Mouse (Mus musculus) spleen, adult 2 months (tissue): ENCODE measurements at regions not wholly inside any gene's neighbourhood (a gene's known extent, or its start where the extent isn't known, plus 50 kb on each side); places are given as distances from the start of the nearest gene placed in this dataset.

Source experiments
- DNase-seq, 2 experiments: peaks; one replicate each; pipeline versions ENCODE4 v3.0.0 to v3.0.0-alpha.2; 2012 to 2021; ENCODE audit warnings: low spot score in 2 of 2, low read depth in 1 of 2
- H3K27ac ChIP-seq: fragments of 200-500 bp; 2 replicates; pipeline ENCODE4 v1.5.1; 2012; ENCODE audit warnings: low read length, inconsistent platforms; ENCODE audit not compliant: insufficient read depth
- H3K27me3 ChIP-seq: fragments of 200-500 bp; 2 replicates; pipeline ENCODE4 v1.6.1; 2012; ENCODE audit warnings: mild to moderate bottlenecking, moderate library complexity, low read length, inconsistent platforms; ENCODE audit not compliant: control insufficient read depth, insufficient read depth
- H3K36me3 ChIP-seq: fragments of 200-500 bp; 2 replicates; pipeline ENCODE4 v1.6.1; 2012; ENCODE audit warnings: mild to moderate bottlenecking, low read length, inconsistent platforms; ENCODE audit not compliant: control insufficient read depth, insufficient read depth
- H3K4me1 ChIP-seq: fragments of 200-500 bp; 2 replicates; pipeline ENCODE4 v1.6.1; 2011; ENCODE audit warnings: inconsistent platforms; ENCODE audit not compliant: control insufficient read depth, insufficient read depth, insufficient read length
- H3K4me3 ChIP-seq: fragments of 200-500 bp; 2 replicates; pipeline ENCODE4 v1.5.1; 2011; ENCODE audit warnings: mild to moderate bottlenecking, inconsistent platforms; ENCODE audit not compliant: insufficient read depth, insufficient read length; ENCODE audit errors: extremely low read depth
- CTCF ChIP-seq: fragments of 200-500 bp; IDR thresholded peaks from 2 replicates; pipeline ENCODE4 v1.5.1; 2011; ENCODE audit warnings: mild to moderate bottlenecking, inconsistent platforms; ENCODE audit not compliant: insufficient read depth, insufficient read length, insufficient replicate concordance; ENCODE audit errors: extremely low read depth
- POLR2A ChIP-seq: fragments of 200-500 bp; IDR thresholded peaks from 2 replicates; pipeline ENCODE4 v1.6.1; 2011; ENCODE audit warnings: low read depth, low read length, inconsistent platforms
- WGBS: fragments of 180-500 bp; shearing (Covaris S2); methylation state at CpG from one replicate; pipeline ENCODE4 v1.1.7; 2018; 5-methylcytosine and 5-hydroxymethylcytosine counted together

DNA sequence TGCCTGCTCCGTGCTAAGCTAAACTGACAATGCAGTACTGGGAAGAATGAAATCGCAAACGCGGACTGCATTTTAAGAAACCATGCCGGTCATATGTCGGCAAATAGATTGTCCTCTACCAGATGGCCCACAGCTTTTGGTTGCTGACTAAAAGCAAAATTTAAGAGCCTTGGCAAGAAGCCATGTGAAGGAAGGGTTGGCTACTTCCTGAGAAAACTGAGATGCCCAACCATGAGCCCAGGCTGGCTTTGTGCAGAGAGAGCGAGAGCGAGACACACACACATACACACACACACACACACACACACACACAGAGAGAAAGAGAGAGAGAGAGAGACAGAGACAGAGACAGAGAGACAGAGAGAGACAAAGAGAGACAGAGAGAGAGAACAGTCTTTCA lies 111.1 kb upstream of the Gdf10 start:
- no peak for DNase-seq
- no peaks in the 10 kb centered on the region for H3K27me3 ChIP-seq
- no peaks in the 10 kb centered on the region for H3K4me1 ChIP-seq
- no peaks in the 10 kb centered on the region for H3K36me3 ChIP-seq
- H3K27ac ChIP-seq, result no peak overlapping the region
- TF ChIP-seq POLR2A (no peak), CTCF (no peak)
- 81% methylated on average over 8 of the region's 8 CpGs for WGBS
- H3K4me3 ChIP-seq, result no peak overlapping the region

DNA sequence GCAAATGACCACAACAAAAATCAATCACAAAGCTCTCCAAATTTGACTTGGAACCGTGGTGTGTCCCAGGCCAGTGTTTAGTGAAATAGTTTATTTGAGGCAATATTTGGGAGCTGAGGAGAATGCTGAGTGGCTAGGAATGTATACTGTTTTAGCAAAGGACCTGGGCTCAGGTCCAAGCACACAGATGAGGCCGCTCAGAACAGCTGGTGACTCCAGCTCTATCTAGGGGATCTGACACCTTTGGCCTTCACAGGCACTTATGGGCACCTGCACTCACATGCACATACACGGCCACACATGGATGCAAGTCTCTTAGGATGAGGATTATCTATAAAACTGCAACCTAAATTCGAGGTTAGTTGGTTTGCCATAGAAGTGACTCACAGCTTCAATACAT lies 110.6 kb upstream of the Gdf10 start:
- Histone ChIP-seq H3K27ac (no peak overlapping the region), H3K27me3 (no peaks in the 10 kb centered on the region), H3K4me1 (no peaks in the 10 kb centered on the region), H3K4me3 (no peak overlapping the region), H3K36me3 (no peaks in the 10 kb centered on the region)
- no peak for DNase-seq
- TF ChIP-seq POLR2A (no peak), CTCF (no peak)
- 78% methylated on average over 4 of the region's 4 CpGs for WGBS

GRCm38 (mm10) chr14:33813274-33813673 lies 110.1 kb upstream of the Gdf10 start:
- WGBS, result 57% methylated on average over 3 of the region's 3 CpGs
- H3K36me3 ChIP-seq, result no peaks in the 10 kb centered on the region
- TF ChIP-seq CTCF, result no peak
- no peak for TF ChIP-seq POLR2A

GRCm38 (mm10) chr14:33814107-33814506 lies 109.3 kb upstream of the Gdf10 start:
- Histone ChIP-seq H3K4me1 (no peaks in the 10 kb centered on the region), H3K27ac (no peak overlapping the region), H3K4me3 (no peak overlapping the region), H3K27me3 (no peaks in the 10 kb centered on the region), H3K36me3 (no peaks in the 10 kb centered on the region)
- 86% methylated on average over 1 of the region's 1 CpGs for WGBS
- TF ChIP-seq CTCF (no peak), POLR2A (no peak)
- no peak for DNase-seq

More at GRCm38 (mm10) chr14:33813274-33813673, 110.1 kb upstream of the Gdf10 start:
- no peak overlapping the region for H3K27ac ChIP-seq
- H3K27me3 ChIP-seq, result no peaks in the 10 kb centered on the region
- DNase-seq, result no peak
- no peak overlapping the region for H3K4me3 ChIP-seq
- no peaks in the 10 kb centered on the region for H3K4me1 ChIP-seq

DNA sequence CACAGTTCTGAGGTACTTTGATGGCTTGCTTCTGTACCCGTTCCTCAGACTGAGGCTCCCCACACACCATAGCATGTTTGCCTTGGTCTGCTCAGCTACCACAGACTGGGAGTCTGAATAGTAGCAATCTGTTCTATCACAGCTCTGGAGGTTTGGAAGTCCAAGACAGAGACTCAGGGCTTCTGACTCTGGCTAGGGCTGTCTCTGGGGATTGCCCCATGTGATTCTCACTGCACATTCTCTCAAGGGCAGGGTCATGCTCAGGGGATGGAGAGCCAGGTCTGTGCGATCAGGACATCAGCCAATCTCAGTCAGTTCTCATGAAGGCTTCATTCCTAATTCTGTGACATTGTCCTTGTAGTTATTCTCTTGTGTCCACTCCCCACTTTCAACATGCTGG lies 108.8 kb upstream of the Gdf10 start:
- Histone ChIP-seq H3K27me3 (no peaks in the 10 kb centered on the region), H3K27ac (no peak overlapping the region), H3K36me3 (no peaks in the 10 kb centered on the region), H3K4me1 (no peaks in the 10 kb centered on the region), H3K4me3 (no peak overlapping the region)
- WGBS, result 88% methylated on average over 2 of the region's 2 CpGs
- DNase-seq, result no peak
- no peak for TF ChIP-seq POLR2A
- no peak for TF ChIP-seq CTCF

- 80% methylated on average over 14 of the region's 14 CpGs for WGBS
- Histone ChIP-seq H3K4me3 (no peak overlapping the region), H3K36me3 (no peaks in the 10 kb centered on the region), H3K27me3 (no peaks in the 10 kb centered on the region), H3K27ac (no peak overlapping the region), H3K4me1 (no peaks in the 10 kb centered on the region)
- DNase-seq, result no peak
- TF ChIP-seq POLR2A, result no peak
- TF ChIP-seq CTCF, result no peak
These were observed 102.7 kb upstream of the Gdf10 start for GRCm38 (mm10) chr14:33820541-33821260.

- no peak for DNase-seq
- 93% methylated on average over 7 of the region's 7 CpGs for WGBS
- Histone ChIP-seq H3K4me1 (no peaks in the 10 kb centered on the region), H3K4me3 (no peak overlapping the region), H3K36me3 (no peaks in the 10 kb centered on the region), H3K27me3 (no peaks in the 10 kb centered on the region), H3K27ac (no peak overlapping the region)
- no peak for TF ChIP-seq POLR2A
- TF ChIP-seq CTCF, result no peak
These were observed 102.0 kb upstream of the Gdf10 start for GRCm38 (mm10) chr14:33821436-33821835.
